Mouse (Mus musculus) cortical plate, adult 2 months (tissue): ENCODE measurements around the gene Gm5134. TPM values are rescaled to one million over a fixed set of nuclear protein-coding genes. Genes with fewer than 3 reads are reported as not detected.

Source experiments
- H3K27ac ChIP-seq: fragments of 200-500 bp; 2 replicates; pipeline ENCODE4 v1.5.1; 2012; ENCODE audit warnings: low read length, control low read depth, inconsistent platforms; ENCODE audit not compliant: insufficient read depth
- H3K4me1 ChIP-seq: fragments of 200-500 bp; 2 replicates; pipeline ENCODE4 v1.6.1; 2011; ENCODE audit warnings: low read length; ENCODE audit not compliant: control insufficient read depth, insufficient read depth
- H3K4me3 ChIP-seq: fragments of 200-500 bp; 2 replicates; pipeline ENCODE4 v1.5.1; 2011; ENCODE audit warnings: mild to moderate bottlenecking, low read length, control low read depth; ENCODE audit not compliant: insufficient read depth
- CTCF ChIP-seq: fragments of 200-500 bp; IDR thresholded peaks from 2 replicates; pipeline ENCODE4 v1.5.1; 2011; ENCODE audit warnings: mild to moderate bottlenecking, control low read depth, low read length; ENCODE audit not compliant: insufficient read depth; ENCODE audit errors: extremely low read depth
- POLR2A ChIP-seq: fragments of 200-500 bp; IDR thresholded peaks from 2 replicates; pipeline ENCODE4 v1.6.1; 2011; ENCODE audit warnings: mild to moderate bottlenecking, low read length, control low read depth; ENCODE audit not compliant: insufficient read depth; ENCODE audit errors: extremely low read depth
- polyA plus RNA-seq: library from polyadenylated mRNA; depleted of rRNA; stranded (reverse); fragments of >200 nt; gene quantifications from 2 replicates; pipeline ENCODE4 v1.2.3, GENCODE M21; 2012; rRNA removed

The Gm5134 gene
- polyA plus RNA-seq, result 0.06 and 0.08 TPM in 2 replicates

- H3K27ac ChIP-seq, result no peak within 1 kb of the TSS
- no peak within 1 kb of the TSS for H3K4me3 ChIP-seq
- H3K4me1 ChIP-seq, result peaks cover 2% of the 10 kb centered on the region; the same call in 1 of the 2 replicates
- TF ChIP-seq POLR2A (no peak), CTCF (no peak)
Observed at GRCm38 (mm10) chr10:75954381-75954811, at the start of gene Gm5134. Gene Gm5134, plus strand, starts transcription at chr10:75954514.

- H3K4me3 ChIP-seq, result no peak overlapping the region
- H3K4me1 ChIP-seq, result no peaks in the 10 kb centered on the region
- no peak for TF ChIP-seq POLR2A
- no peak overlapping the region for H3K27ac ChIP-seq
Observed at GRCm38 (mm10) chr10:75906882-75907281, 47.4 kb upstream of the Gm5134 start.

GRCm38 (mm10) chr10:75910698-75911097 is 43.6 kb upstream of the Gm5134 start:
- TF ChIP-seq POLR2A (no peak), CTCF (no peak)
- H3K4me3 ChIP-seq, result no peak overlapping the region
- H3K27ac ChIP-seq, result no peak overlapping the region
- H3K4me1 ChIP-seq, result no peaks in the 10 kb centered on the region

GRCm38 (mm10) chr10:75913013-75913589 is 41.2 kb upstream of the Gm5134 start:
- peaks cover 3% of the 10 kb centered on the region for H3K4me1 ChIP-seq
- H3K4me3 ChIP-seq, result no peak overlapping the region
- H3K27ac ChIP-seq, result no peak overlapping the region
- TF ChIP-seq CTCF, result no peak
- TF ChIP-seq POLR2A, result no peak

- Histone ChIP-seq H3K4me1 (peaks cover 5% of the 10 kb centered on the region), H3K27ac (no peak overlapping the region), H3K4me3 (no peak overlapping the region)
- no peak for TF ChIP-seq CTCF
- no peak for TF ChIP-seq POLR2A
Observed at GRCm38 (mm10) chr10:75915557-75915956, 38.8 kb upstream of the Gm5134 start.

- Histone ChIP-seq H3K4me1 (peaks cover 5% of the 10 kb centered on the region), H3K27ac (no peak overlapping the region), H3K4me3 (no peak overlapping the region)
- TF ChIP-seq POLR2A (no peak), CTCF (no peak)
Observed at GRCm38 (mm10) chr10:75916840-75917239, 37.5 kb upstream of the Gm5134 start.

GRCm38 (mm10) chr10:75919026-75919425 is 35.3 kb upstream of the Gm5134 start:
- Histone ChIP-seq H3K4me1 (peaks cover 5% of the 10 kb centered on the region), H3K4me3 (no peak overlapping the region; the same call in 1 of the 2 replicates), H3K27ac (no peak overlapping the region)
- TF ChIP-seq POLR2A (no peak), CTCF (no peak)

GRCm38 (mm10) chr10:75921026-75921725 is 33.1 kb upstream of the Gm5134 start, which contains the start of gene Smarcb1:
Gene Smarcb1, minus strand, starts transcription at chr10:75921617.
- no peak for TF ChIP-seq CTCF
- peak; percentile 86; the same call in 1 of the 2 replicates for TF ChIP-seq POLR2A
- peak within 1 kb of the TSS; percentile 58 for H3K4me3 ChIP-seq
- H3K27ac ChIP-seq, result peak within 1 kb of the TSS; percentile 96
- H3K4me1 ChIP-seq, result peaks cover 4% of the 10 kb centered on the region

- Histone ChIP-seq H3K4me3 (peak overlapping the region; percentile 58), H3K27ac (peak overlapping the region; percentile 61), H3K4me1 (peaks cover 2% of the 10 kb centered on the region)
- TF ChIP-seq CTCF (no peak), POLR2A (no peak)
Observed at GRCm38 (mm10) chr10:75921726-75922560, 32.4 kb upstream of the Gm5134 start.
